Mouse (Mus musculus): ENCODE measurements at regions not wholly inside any gene's neighbourhood (a gene's known extent, or its start where the extent isn't known, plus 50 kb on each side); places are given as distances from the start of the nearest gene placed in this dataset.

GRCm38 (mm10) chr4:95385552-95385951 lies 171.8 kb upstream of the Fggy start:
- TF ChIP-seq NELFE (IDR thresholded peaks at IDR 0.05; ENCODE audit: low read depth, low read length) = no peak
- no peak for TF ChIP-seq USF1 (IDR thresholded peaks at IDR 0.05; ENCODE audit: low read depth, low read length)
- no peak for TF ChIP-seq MEF2A (IDR thresholded peaks at IDR 0.05; ENCODE audit: extremely low read depth, insufficient replicate concordance, low read depth, low read length, poor library complexity, severe bottlenecking)
- TF ChIP-seq EP300 (IDR thresholded peaks at IDR 0.05; ENCODE audit: low read depth in 1 of 2, low read length in 2 of 2) = no peak
- TF ChIP-seq USF2 (IDR thresholded peaks at IDR 0.05; ENCODE audit: borderline replicate concordance in 1 of 2, insufficient read depth in 1 of 2, low read depth in 1 of 2, low read length in 2 of 2) = no peak
- no peak for TF ChIP-seq KAT2A (conservative IDR thresholded peaks at IDR 0.05; ENCODE audit: low read depth, low read length)
- Histone ChIP-seq H3K9ac (ENCODE audit: control insufficient read depth, low read depth, low read length, poor library complexity, severe bottlenecking) (no peak overlapping the region), H3K27ac (ENCODE audit: control insufficient read depth, low read depth, low read length) (no peak overlapping the region), H3K4me1 (ENCODE audit: control insufficient read depth in 1 of 2, insufficient read depth in 2 of 2, low read length in 2 of 2) (no peaks in the 10 kb centered on the region), H3K79me2 (ENCODE audit: control insufficient read depth, insufficient read depth, low read length, poor library complexity) (no peaks in the 10 kb centered on the region), H3K36me3 (ENCODE audit: control insufficient read depth in 1 of 2, insufficient read depth in 2 of 2, low read length in 2 of 2) (no peaks in the 10 kb centered on the region), H3K4me3 (ENCODE audit: control insufficient read depth in 1 of 2, insufficient read depth in 1 of 2, low read depth in 2 of 2, low read length in 2 of 2) (no peak overlapping the region), H3K27me3 (ENCODE audit: control insufficient read depth in 1 of 2, insufficient read depth in 2 of 2, low read length in 2 of 2) (no peaks in the 10 kb centered on the region), H3K9me3 (replicated peaks; ENCODE audit: insufficient read depth, low read length) (no peaks in the 10 kb centered on the region)
- no peak for DNase-seq (ENCODE audit: low read depth, low spot score)

DNA sequence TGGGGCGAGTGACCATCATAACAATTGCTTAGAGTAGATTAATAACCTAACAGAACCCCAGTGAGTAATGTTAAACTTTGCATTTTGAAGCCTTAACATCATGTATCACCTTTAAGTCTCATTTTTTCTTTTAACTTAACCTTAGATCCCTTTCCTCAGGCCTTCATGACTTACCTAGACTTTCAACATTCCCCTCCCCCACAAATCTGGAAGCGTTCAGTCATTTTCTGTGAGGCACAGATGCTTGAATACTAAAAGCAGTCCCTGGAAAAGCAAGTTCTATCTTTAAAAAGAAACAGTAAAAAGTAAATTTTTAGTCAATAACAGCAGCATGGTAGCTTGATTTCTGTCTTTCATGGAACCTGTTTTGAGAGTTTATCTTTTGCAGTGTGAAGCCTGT lies 171.3 kb upstream of the Fggy start:
- Histone ChIP-seq H3K27ac (ENCODE audit: control insufficient read depth, low read depth, low read length) (no peak overlapping the region), H3K9me3 (replicated peaks; ENCODE audit: insufficient read depth, low read length) (no peaks in the 10 kb centered on the region), H3K27me3 (ENCODE audit: control insufficient read depth in 1 of 2, insufficient read depth in 2 of 2, low read length in 2 of 2) (no peaks in the 10 kb centered on the region), H3K36me3 (ENCODE audit: control insufficient read depth in 1 of 2, insufficient read depth in 2 of 2, low read length in 2 of 2) (no peaks in the 10 kb centered on the region), H3K4me1 (ENCODE audit: control insufficient read depth in 1 of 2, insufficient read depth in 2 of 2, low read length in 2 of 2) (no peaks in the 10 kb centered on the region), H3K79me2 (ENCODE audit: control insufficient read depth, insufficient read depth, low read length, poor library complexity) (no peaks in the 10 kb centered on the region), H3K4me3 (ENCODE audit: control insufficient read depth in 1 of 2, insufficient read depth in 1 of 2, low read depth in 2 of 2, low read length in 2 of 2) (no peak overlapping the region), H3K9ac (ENCODE audit: control insufficient read depth, low read depth, low read length, poor library complexity, severe bottlenecking) (no peak overlapping the region)
- no peak for DNase-seq (ENCODE audit: low read depth, low spot score)
- TF ChIP-seq NRF1 (IDR thresholded peaks at IDR 0.05; ENCODE audit: insufficient read depth, low read depth, low read length, poor library complexity, severe bottlenecking) = no peak
- no peak for TF ChIP-seq JUND (IDR thresholded peaks at IDR 0.05; ENCODE audit: low read depth, low read length)
- no peak for TF ChIP-seq ZC3H11A (IDR thresholded peaks at IDR 0.05; ENCODE audit: low read depth, low read length)
- no peak for TF ChIP-seq RAD21 (IDR thresholded peaks at IDR 0.05; ENCODE audit: low read depth, low read length)
- TF ChIP-seq USF2 (IDR thresholded peaks at IDR 0.05; ENCODE audit: borderline replicate concordance in 1 of 2, insufficient read depth in 1 of 2, low read depth in 1 of 2, low read length in 2 of 2) = no peak
- TF ChIP-seq POLR2AphosphoS5 (IDR thresholded peaks at IDR 0.05; ENCODE audit: borderline replicate concordance, low read depth, low read length) = no peak
- TF ChIP-seq ZMIZ1 (IDR thresholded peaks at IDR 0.05; ENCODE audit: low read depth, low read length) = no peak
- no peak for TF ChIP-seq E2F4 (IDR thresholded peaks at IDR 0.05; ENCODE audit: borderline replicate concordance, low read depth, low read length)
- TF ChIP-seq RCOR1 (IDR thresholded peaks at IDR 0.05; ENCODE audit: low read depth, low read length) = no peak
- no peak for TF ChIP-seq UBTF (IDR thresholded peaks at IDR 0.05; ENCODE audit: borderline replicate concordance, insufficient read depth, low read depth, low read length)
- TF ChIP-seq ZKSCAN1 (IDR thresholded peaks at IDR 0.05; ENCODE audit: low read depth, low read length) = no peak
- no peak for TF ChIP-seq CHD2 (IDR thresholded peaks at IDR 0.05; ENCODE audit: low read length)
- no peak for TF ChIP-seq EP300 (IDR thresholded peaks at IDR 0.05; ENCODE audit: low read depth in 1 of 2, low read length in 2 of 2)
- no peak for TF ChIP-seq CHD1 (IDR thresholded peaks at IDR 0.05; ENCODE audit: low read depth, low read length)
- TF ChIP-seq MAZ (IDR thresholded peaks at IDR 0.05; ENCODE audit: low read depth, low read length) = no peak
- TF ChIP-seq GABPA (IDR thresholded peaks at IDR 0.05; ENCODE audit: low read depth, low read length) = no peak
- TF ChIP-seq USF1 (IDR thresholded peaks at IDR 0.05; ENCODE audit: low read depth, low read length) = no peak
- no peak for TF ChIP-seq ETS1 (IDR thresholded peaks at IDR 0.05; ENCODE audit: low read depth, low read length)
- TF ChIP-seq MXI1 (IDR thresholded peaks at IDR 0.05; ENCODE audit: low read depth, low read length) = no peak
- no peak for TF ChIP-seq KAT2A (conservative IDR thresholded peaks at IDR 0.05; ENCODE audit: low read depth, low read length)
